Comparison of ENCODE assay signal across 12 mouse cellular contexts in genomic region chr9:79872598-79872997, GRCm38 (mm10).
DNase-seq lines count a peak whose midpoint lies in the region; ATAC-seq and TF ChIP-seq lines count a peak whose summit lies in the region.
"Had no signal": no experiment of that assay in that cellular context is flagged by ENCODE, and none has a peak within 500 bp of the region (broad histone marks: within the 10 kb centered on the region; RNA-seq: fewer than 3 reads in every experiment).

No protein-coding gene starts in this region.

- no peak for TF ChIP-seq EP300 in lung, postnatal 0 days (IDR thresholded peaks at IDR 0.05)

- ATAC-seq in hindbrain, embryonic 11.5 days (ENCODE audit: low FRiP score): peak; percentile 53
- no peak for ATAC-seq in hindbrain, embryonic 14.5 days (ENCODE audit: low FRiP score)
- peak; percentile 34; the same call in 1 of the 2 replicates for ATAC-seq in lung, postnatal 0 days

- no peaks in the 10 kb centered on the region for H3K36me3 ChIP-seq in hindbrain, embryonic 11.5 days (ENCODE audit: control insufficient read depth, insufficient read depth, low read length)
- H3K36me3 ChIP-seq in hindbrain, embryonic 14.5 days (replicated peaks; ENCODE audit: control insufficient read depth, insufficient read depth): no peaks in the 10 kb centered on the region
- no peaks in the 10 kb centered on the region for H3K36me3 ChIP-seq in lung, postnatal 0 days (ENCODE audit: insufficient read depth, low read length)
- H3K36me3 ChIP-seq: hindbrain, embryonic 13.5 days had no signal

- no peak overlapping the region for H3K9ac ChIP-seq in hindbrain, embryonic 11.5 days (ENCODE audit: low read depth, low read length)
- H3K9ac ChIP-seq in hindbrain, embryonic 14.5 days: no peak overlapping the region
- H3K9ac ChIP-seq in lung, postnatal 0 days (replicated peaks; ENCODE audit: low read depth): no peak overlapping the region
- H3K9ac ChIP-seq: hindbrain, embryonic 13.5 days had no signal

- H3K27me3 ChIP-seq in hindbrain, embryonic 11.5 days (ENCODE audit: control insufficient read depth, insufficient read depth, low read length): no peaks in the 10 kb centered on the region
- no peaks in the 10 kb centered on the region for H3K27me3 ChIP-seq in hindbrain, embryonic 14.5 days (ENCODE audit: control insufficient read depth, insufficient read depth, low read length)
- no peaks in the 10 kb centered on the region for H3K27me3 ChIP-seq in lung, postnatal 0 days (replicated peaks; ENCODE audit: insufficient read depth, low read length)
- H3K27me3 ChIP-seq: hindbrain, embryonic 13.5 days had no signal

- intact Hi-C loops in heart, postnatal 10 days (cut with DNase I): loop anchor here (5.0 kb wide), 1 partner anchor 105 kb away; no protein-coding TSS in a partner anchor

- 13% methylated on average over 2 of the region's 2 CpGs for WGBS in hindbrain, embryonic 11.5 days
- WGBS in hindbrain, embryonic 14.5 days: 13% methylated on average over 2 of the region's 2 CpGs
- WGBS in lung, postnatal 0 days: 20% methylated on average over 2 of the region's 2 CpGs

- 0 out of 2 replicates have a peak, but pooled peaks have one; percentile 14 for TF ChIP-seq CTCF in lung, postnatal 0 days (IDR thresholded peaks at IDR 0.05)

- no peak overlapping the region for H3K4me2 ChIP-seq in hindbrain, embryonic 11.5 days (replicated peaks; ENCODE audit: low read depth, low read length)
- no peak overlapping the region for H3K4me2 ChIP-seq in hindbrain, embryonic 14.5 days (replicated peaks)
- H3K4me2 ChIP-seq in lung, postnatal 0 days (replicated peaks; ENCODE audit: low read depth, low read length): no peak overlapping the region
- H3K4me2 ChIP-seq: hindbrain, embryonic 13.5 days had no signal

- no peak overlapping the region for H3K27ac ChIP-seq in hindbrain, embryonic 11.5 days (ENCODE audit: low read depth, low read length)
- no peak overlapping the region for H3K27ac ChIP-seq in hindbrain, embryonic 14.5 days
- H3K27ac ChIP-seq in lung, postnatal 0 days (ENCODE audit: low read length): no peak overlapping the region
- H3K27ac ChIP-seq: hindbrain, embryonic 13.5 days; macrophage had no signal

- H3K4me1 ChIP-seq in hindbrain, embryonic 11.5 days (replicated peaks; ENCODE audit: control insufficient read depth, insufficient read depth, low read length): peaks cover 5% of the 10 kb centered on the region; the same call in 1 of the 2 replicates
- H3K4me1 ChIP-seq in hindbrain, embryonic 14.5 days (replicated peaks; ENCODE audit: control insufficient read depth, insufficient read depth, low read length): peaks cover 13% of the 10 kb centered on the region; the same call in 1 of the 2 replicates
- H3K4me1 ChIP-seq in lung, postnatal 0 days (ENCODE audit: insufficient read depth, low read depth, low read length): peaks cover 6% of the 10 kb centered on the region; the same call in 1 of the 2 replicates

- no peak overlapping the region for H3K4me3 ChIP-seq in hindbrain, embryonic 11.5 days (ENCODE audit: low read depth, low read length)
- no peak overlapping the region for H3K4me3 ChIP-seq in hindbrain, embryonic 14.5 days (replicated peaks; ENCODE audit: low read length)
- H3K4me3 ChIP-seq in lung, postnatal 0 days (ENCODE audit: low read depth, low read length): no peak overlapping the region
- H3K4me3 ChIP-seq: hindbrain, embryonic 13.5 days had no signal

- H3K9me3 ChIP-seq in hindbrain, embryonic 11.5 days (ENCODE audit: control insufficient read depth, low read length): no peaks in the 10 kb centered on the region
- no peaks in the 10 kb centered on the region for H3K9me3 ChIP-seq in hindbrain, embryonic 14.5 days (ENCODE audit: control insufficient read depth, low read length)
- H3K9me3 ChIP-seq in lung, postnatal 0 days (ENCODE audit: low read length): no peaks in the 10 kb centered on the region
- H3K9me3 ChIP-seq: hindbrain, embryonic 13.5 days had no signal

- peak; percentile 24 for DNase-seq in hindbrain, embryonic 11.5 days (ENCODE audit: low spot score)
- no peak for DNase-seq in hindbrain, embryonic 14.5 days (ENCODE audit: low spot score)
- DNase-seq in lung, postnatal 0 days (ENCODE audit: low spot score): no peak
- no peak for DNase-seq in lung, adult 18-20 months
- DNase-seq in heart, postnatal 10 days: peak; percentile 32 to 39
- DNase-seq in lung, postnatal 36 days: peak; percentile 3
- no peak for DNase-seq in yolk sac, embryonic 10.5 days (ENCODE audit: low spot score)
- DNase-seq: adrenal gland, postnatal 25 days; cerebellum, adult 11 months; thymus, adult 18-20 months had no signal

Comparison
In these comparisons a context has a peak if more than half of its experiments do, and no peak if none do; other contexts are left out.
1. DNase-seq: peak in hindbrain, embryonic 11.5 days (single experiment), heart, postnatal 10 days (2 of 2) and lung, postnatal 36 days (single experiment); none in hindbrain, embryonic 14.5 days (single experiment), lung, postnatal 0 days (single experiment), lung, adult 18-20 months (0 of 2) and yolk sac, embryonic 10.5 days (single experiment).